Mouse (Mus musculus): ENCODE results near the gene Scamp4.

Gene Scamp4

DNA sequence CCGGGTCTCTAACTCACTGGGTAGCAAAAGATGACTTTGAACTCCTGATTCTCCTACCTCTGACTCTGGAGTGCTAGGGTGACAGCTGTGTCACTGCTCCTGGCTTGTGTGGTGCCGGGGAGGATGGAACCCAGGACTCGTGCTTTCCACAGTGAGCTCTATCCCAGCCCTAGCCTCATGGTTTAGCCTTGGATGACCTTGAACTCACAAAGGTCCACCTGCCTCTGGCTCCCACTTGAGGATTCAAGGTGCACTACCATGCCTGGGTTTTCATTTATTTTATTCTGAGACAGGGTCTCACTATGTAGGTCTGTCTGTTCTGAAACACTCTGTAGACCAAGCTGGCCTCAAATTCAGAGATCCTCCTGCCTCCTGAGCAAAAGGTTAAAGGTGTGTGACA lies 11.1 kb downstream of the Scamp4 start:
- Histone ChIP-seq H3K27me3 (ENCODE audit: control insufficient read depth, insufficient read depth, low read length, poor library complexity, severe bottlenecking) (no peaks in the 10 kb centered on the region), H3K36me3 (ENCODE audit: control insufficient read depth, insufficient read depth, low read length, poor library complexity, severe bottlenecking) (no peaks in the 10 kb centered on the region; the same call in 1 of the 2 replicates)
- DNase-seq (ENCODE audit: low read depth, low spot score) = no peak

- H3K36me3 ChIP-seq (ENCODE audit: control insufficient read depth, insufficient read depth, low read length, poor library complexity, severe bottlenecking) = no peaks in the 10 kb centered on the region; the same call in 1 of the 2 replicates
- no peaks in the 10 kb centered on the region for H3K27me3 ChIP-seq (ENCODE audit: control insufficient read depth, insufficient read depth, low read length, poor library complexity, severe bottlenecking)
- no peak for DNase-seq (ENCODE audit: low read depth, low spot score)
These were observed 11.7 kb downstream of the Scamp4 start for GRCm38 (mm10) chr10:80614351-80614750.

GRCm38 (mm10) chr10:80618181-80618580 lies 15.5 kb downstream of the Scamp4 start:
- Histone ChIP-seq H3K27me3 (ENCODE audit: control insufficient read depth, insufficient read depth, low read length, poor library complexity, severe bottlenecking) (no peaks in the 10 kb centered on the region), H3K36me3 (ENCODE audit: control insufficient read depth, insufficient read depth, low read length, poor library complexity, severe bottlenecking) (no peaks in the 10 kb centered on the region; the same call in 1 of the 2 replicates)
- DNase-seq (ENCODE audit: low read depth, low spot score) = peak; percentile 70

DNA sequence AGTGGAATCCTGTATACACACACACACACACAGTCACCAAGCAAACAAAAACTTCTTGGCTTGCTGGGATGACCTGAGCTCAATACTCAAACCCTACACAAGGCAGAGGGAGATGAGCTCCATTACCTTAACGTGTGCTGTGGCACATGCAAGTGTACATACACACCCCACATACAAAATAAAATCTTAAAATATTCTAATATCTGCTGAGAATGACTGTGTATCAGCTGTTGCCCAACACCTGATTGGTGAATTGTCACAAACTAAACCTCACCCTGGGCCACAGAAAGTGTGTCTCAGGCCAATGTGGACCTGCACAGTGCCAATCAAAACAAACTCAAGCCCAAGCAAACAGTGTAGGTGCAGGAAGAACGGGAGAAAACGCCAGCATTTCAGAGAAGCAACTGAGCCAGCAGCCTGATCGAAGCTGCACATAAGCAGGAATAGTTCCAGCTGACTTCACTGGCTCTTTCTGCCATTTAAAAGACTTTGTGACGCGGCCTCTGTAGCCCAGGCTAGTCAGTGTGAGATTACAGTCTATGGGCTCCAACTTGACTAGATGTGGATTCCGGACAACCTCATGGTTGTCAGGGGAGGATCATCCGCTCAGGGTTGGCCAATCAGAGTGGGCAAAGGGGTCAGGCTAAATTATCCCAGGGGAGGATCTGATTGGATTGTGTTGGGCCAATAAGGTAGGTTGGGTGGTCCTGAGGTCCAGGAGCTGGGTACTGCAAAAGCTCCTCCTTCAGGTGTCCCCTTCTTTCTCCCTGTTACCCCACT lies 17.0 kb downstream of the Scamp4 start:
- H3K27me3 ChIP-seq (ENCODE audit: control insufficient read depth, insufficient read depth, low read length, poor library complexity, severe bottlenecking) = no peaks in the 10 kb centered on the region
- no peak for DNase-seq (ENCODE audit: low read depth, low spot score)
- H3K36me3 ChIP-seq (ENCODE audit: control insufficient read depth, insufficient read depth, low read length, poor library complexity, severe bottlenecking) = no peaks in the 10 kb centered on the region; the same call in 1 of the 2 replicates

- no peaks in the 10 kb centered on the region; the same call in 1 of the 2 replicates for H3K36me3 ChIP-seq (ENCODE audit: control insufficient read depth, insufficient read depth, low read length, poor library complexity, severe bottlenecking)
These were observed 17.7 kb downstream of the Scamp4 start for GRCm38 (mm10) chr10:80620365-80620764.

GRCm38 (mm10) chr10:80620796-80621689 lies 18.4 kb downstream of the Scamp4 start:
- Histone ChIP-seq H3K36me3 (ENCODE audit: control insufficient read depth, insufficient read depth, low read length, poor library complexity, severe bottlenecking) (no peaks in the 10 kb centered on the region), H3K27me3 (ENCODE audit: control insufficient read depth, insufficient read depth, low read length, poor library complexity, severe bottlenecking) (no peaks in the 10 kb centered on the region)
- peak; percentile 34 for DNase-seq (ENCODE audit: low read depth, low spot score)

More at GRCm38 (mm10) chr10:80620365-80620764, 17.7 kb downstream of the Scamp4 start:
- no peak for DNase-seq (ENCODE audit: low read depth, low spot score)
- no peaks in the 10 kb centered on the region for H3K27me3 ChIP-seq (ENCODE audit: control insufficient read depth, insufficient read depth, low read length, poor library complexity, severe bottlenecking)

GRCm38 (mm10) chr10:80621690-80621939 lies 18.9 kb downstream of the Scamp4 start:
- DNase-seq (ENCODE audit: low read depth, low spot score) = no peak
- no peaks in the 10 kb centered on the region for H3K27me3 ChIP-seq (ENCODE audit: control insufficient read depth, insufficient read depth, low read length, poor library complexity, severe bottlenecking)
- no peaks in the 10 kb centered on the region for H3K36me3 ChIP-seq (ENCODE audit: control insufficient read depth, insufficient read depth, low read length, poor library complexity, severe bottlenecking)

GRCm38 (mm10) chr10:80621940-80622660 lies 19.4 kb downstream of the Scamp4 start:
- H3K36me3 ChIP-seq (ENCODE audit: control insufficient read depth, insufficient read depth, low read length, poor library complexity, severe bottlenecking) = no peaks in the 10 kb centered on the region
- no peaks in the 10 kb centered on the region for H3K27me3 ChIP-seq (ENCODE audit: control insufficient read depth, insufficient read depth, low read length, poor library complexity, severe bottlenecking)
- peak; percentile 100 for DNase-seq (ENCODE audit: low read depth, low spot score)

DNA sequence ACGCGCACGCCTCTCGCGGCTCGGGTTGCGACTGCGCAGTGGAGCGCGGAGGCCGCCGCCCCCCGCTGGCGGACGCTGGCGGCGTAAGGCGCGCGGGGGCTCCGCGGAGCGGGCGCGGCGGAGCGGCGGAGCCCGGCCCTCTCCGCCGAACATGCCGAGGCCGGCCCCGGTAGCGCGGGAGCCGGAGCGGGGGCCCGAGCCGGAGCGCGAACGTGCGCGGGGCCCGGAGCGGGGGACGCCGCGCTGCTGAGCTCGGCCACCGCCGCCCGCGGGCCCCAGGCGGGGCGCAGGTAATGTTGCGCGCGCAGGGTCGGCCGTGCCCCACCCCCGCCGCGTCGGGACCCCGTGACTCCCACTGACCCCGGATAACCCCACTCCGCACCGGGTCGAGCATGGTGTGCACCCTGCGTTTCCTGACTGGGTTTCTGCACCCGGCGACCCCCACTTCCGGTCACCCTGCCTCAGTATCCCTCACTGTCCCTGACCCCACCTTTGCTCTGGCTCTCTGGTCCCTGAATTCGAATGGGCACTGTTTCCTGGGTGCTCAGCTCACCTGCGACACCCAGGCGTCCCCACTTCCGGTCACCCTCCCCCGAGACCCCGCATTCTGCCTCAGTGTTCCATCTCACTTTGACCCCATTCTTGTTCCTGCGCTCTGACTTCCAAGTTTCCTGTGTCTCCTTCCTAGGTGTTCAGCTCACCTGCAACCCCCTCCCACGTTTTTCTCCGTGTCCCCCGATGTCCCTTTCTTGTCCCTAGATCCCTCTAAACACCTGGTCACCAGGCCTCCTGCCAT lies 20.2 kb downstream of the Scamp4 start, which contains the start of gene Csnk1g2:
Gene Csnk1g2 (plus strand): TSS at position 178 of the 796 bp plus-strand sequence.
- Histone ChIP-seq H3K36me3 (ENCODE audit: control insufficient read depth, insufficient read depth, low read length, poor library complexity, severe bottlenecking) (no peaks in the 10 kb centered on the region), H3K27me3 (ENCODE audit: control insufficient read depth, insufficient read depth, low read length, poor library complexity, severe bottlenecking) (no peaks in the 10 kb centered on the region)
- DNase-seq (ENCODE audit: low read depth, low spot score) = peak; percentile 76

DNA sequence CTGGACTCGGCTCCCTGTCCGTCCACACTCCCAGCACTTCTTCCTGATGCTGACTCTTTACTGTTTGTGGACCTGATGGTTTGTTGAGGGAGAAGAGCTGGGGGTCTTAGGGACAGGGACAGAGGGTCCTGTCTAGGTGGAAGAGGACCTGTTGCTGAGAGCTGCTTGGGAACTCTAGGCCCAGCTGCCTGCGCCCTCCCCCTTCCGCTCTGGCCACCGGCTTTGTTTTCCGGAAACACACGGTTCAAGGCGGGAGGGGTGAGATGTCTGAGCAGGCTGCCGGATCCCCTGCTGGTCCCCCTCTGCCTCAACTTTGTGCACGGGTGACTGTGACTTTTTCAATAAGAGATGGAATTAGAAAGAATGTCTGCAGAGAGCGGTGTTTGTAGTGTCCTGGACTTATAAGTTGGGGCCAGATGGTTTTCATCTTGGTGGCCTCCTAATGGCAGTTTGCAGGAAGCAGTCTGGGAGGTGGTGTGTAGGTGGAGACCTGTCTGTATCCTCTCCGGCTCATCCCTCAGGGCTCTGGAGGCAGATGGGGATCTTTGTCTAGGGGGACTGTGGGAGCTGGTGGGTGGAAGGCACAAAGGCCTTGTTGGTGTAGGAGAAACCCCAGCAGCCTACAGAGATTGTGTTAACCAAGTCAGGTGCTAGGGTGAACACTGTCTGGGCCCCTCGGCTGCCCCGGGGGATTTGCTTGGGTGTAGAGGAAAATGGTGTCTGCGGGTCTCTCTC lies 21.0 kb downstream of the Scamp4 start:
- no peaks in the 10 kb centered on the region for H3K27me3 ChIP-seq (ENCODE audit: control insufficient read depth, insufficient read depth, low read length, poor library complexity, severe bottlenecking)
- peak; percentile 74 for DNase-seq (ENCODE audit: low read depth, low spot score)
- no peaks in the 10 kb centered on the region for H3K36me3 ChIP-seq (ENCODE audit: control insufficient read depth, insufficient read depth, low read length, poor library complexity, severe bottlenecking)

GRCm38 (mm10) chr10:80625764-80626163 lies 23.1 kb downstream of the Scamp4 start:
- no peak for DNase-seq (ENCODE audit: low read depth, low spot score)
- Histone ChIP-seq H3K36me3 (ENCODE audit: control insufficient read depth, insufficient read depth, low read length, poor library complexity, severe bottlenecking) (no peaks in the 10 kb centered on the region), H3K27me3 (ENCODE audit: control insufficient read depth, insufficient read depth, low read length, poor library complexity, severe bottlenecking) (no peaks in the 10 kb centered on the region)

GRCm38 (mm10) chr10:80627685-80628084 lies 25.0 kb downstream of the Scamp4 start:
- DNase-seq (ENCODE audit: low read depth, low spot score) = no peak
- no peaks in the 10 kb centered on the region for H3K36me3 ChIP-seq (ENCODE audit: control insufficient read depth, insufficient read depth, low read length, poor library complexity, severe bottlenecking)
- no peaks in the 10 kb centered on the region for H3K27me3 ChIP-seq (ENCODE audit: control insufficient read depth, insufficient read depth, low read length, poor library complexity, severe bottlenecking)

- DNase-seq (ENCODE audit: low read depth, low spot score) = no peak
- H3K27me3 ChIP-seq (ENCODE audit: control insufficient read depth, insufficient read depth, low read length, poor library complexity, severe bottlenecking) = no peaks in the 10 kb centered on the region
- H3K36me3 ChIP-seq (ENCODE audit: control insufficient read depth, insufficient read depth, low read length, poor library complexity, severe bottlenecking) = no peaks in the 10 kb centered on the region; the same call in 1 of the 2 replicates
These were observed 26.3 kb downstream of the Scamp4 start for GRCm38 (mm10) chr10:80628925-80629324.
